Mouse (Mus musculus): ENCODE measurements around the gene Fate1. TPM values are rescaled to one million over a fixed set of nuclear protein-coding genes. Genes with fewer than 3 reads are reported as not detected.
A peak's percentile ranks its signal among the peaks of the same experiment; 100 is the strongest.

Gene Fate1
- not detected in 2 replicates for polyA plus RNA-seq (2014; fragmentation: Nextera tagmentation; extraction: Ambion mirVana)

DNA sequence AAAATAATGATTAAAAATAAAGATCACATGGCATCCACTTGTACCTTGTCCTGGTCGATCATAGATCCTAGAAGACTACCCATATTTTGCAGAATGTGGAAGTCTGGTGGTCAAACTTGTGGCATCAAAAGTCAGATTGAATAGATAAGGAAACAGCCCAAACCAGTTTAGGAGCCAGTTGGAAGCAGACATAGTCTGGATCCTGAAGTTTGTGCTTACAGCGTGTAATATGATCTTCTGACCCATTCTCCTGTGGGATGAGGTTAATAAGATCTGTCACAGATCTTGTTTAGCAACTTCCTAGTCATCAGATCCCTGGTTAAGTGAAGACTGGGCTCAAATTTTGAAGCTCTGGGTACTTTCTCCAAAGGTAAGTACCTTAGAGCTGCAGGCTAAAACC, at the start of gene Fate1:
TSS of gene Fate1 (plus strand) at position 301 of the 400 bp plus-strand sequence.
- no peak within 1 kb of the TSS for H3K9ac ChIP-seq (ENCODE audit: low read depth, low read length)
- 50% methylated on average over 2 of the region's 2 CpGs for WGBS
- no peak for ATAC-seq (ENCODE audit: low read depth)
- H3K27ac ChIP-seq (replicated peaks; ENCODE audit: low read depth, low read length): no peak within 1 kb of the TSS
- H3K9me3 ChIP-seq (ENCODE audit: control insufficient read depth, low read length): no peaks in the 10 kb centered on the region
- no peak for DNase-seq (ENCODE audit: low spot score)
- no peaks in the 10 kb centered on the region for H3K27me3 ChIP-seq (replicated peaks; ENCODE audit: control insufficient read depth, insufficient read depth, low read length)
- no peaks in the 10 kb centered on the region for H3K4me1 ChIP-seq (ENCODE audit: control insufficient read depth, insufficient read depth, low read length)
- H3K36me3 ChIP-seq (ENCODE audit: control insufficient read depth, insufficient read depth, low read length): no peaks in the 10 kb centered on the region
- no peak within 1 kb of the TSS for H3K4me3 ChIP-seq (ENCODE audit: low read depth, low read length)
- H3K4me2 ChIP-seq (ENCODE audit: low read depth, low read length): no peak within 1 kb of the TSS

DNA sequence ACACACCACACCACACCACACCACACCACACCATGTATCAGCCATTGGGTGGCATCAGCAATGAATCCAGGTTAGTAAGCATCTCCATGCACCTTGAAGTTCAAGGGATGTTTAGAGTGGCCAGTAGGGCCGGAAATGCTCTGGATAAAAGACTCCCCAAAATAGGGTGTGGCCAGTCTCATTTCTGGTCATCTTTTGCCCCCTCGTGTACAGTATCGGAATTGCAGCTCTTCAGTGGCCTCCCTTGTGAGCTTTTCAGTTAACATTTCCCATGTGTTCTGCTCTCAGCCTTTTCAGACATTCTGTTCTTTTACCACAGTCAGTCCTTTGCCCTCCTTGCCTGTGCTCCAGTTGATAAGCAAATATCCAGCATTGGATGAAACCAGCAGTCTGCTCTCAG, 26.2 kb upstream of the Fate1 start:
- no peaks in the 10 kb centered on the region for H3K4me1 ChIP-seq (ENCODE audit: control insufficient read depth, insufficient read depth, low read length)
- no peak overlapping the region for H3K4me3 ChIP-seq (ENCODE audit: low read depth, low read length)
- no peak for ATAC-seq (ENCODE audit: low read depth)
- H3K9ac ChIP-seq (ENCODE audit: low read depth, low read length): no peak overlapping the region
- no peak overlapping the region for H3K27ac ChIP-seq (replicated peaks; ENCODE audit: low read depth, low read length)
- H3K36me3 ChIP-seq (ENCODE audit: control insufficient read depth, insufficient read depth, low read length): no peaks in the 10 kb centered on the region
- H3K27me3 ChIP-seq (replicated peaks; ENCODE audit: control insufficient read depth, insufficient read depth, low read length): no peaks in the 10 kb centered on the region
- WGBS: 30% methylated on average over 3 of the region's 3 CpGs
- peak; percentile 14 for DNase-seq (ENCODE audit: low spot score)
- H3K4me2 ChIP-seq (ENCODE audit: low read depth, low read length): no peak overlapping the region
- no peaks in the 10 kb centered on the region for H3K9me3 ChIP-seq (ENCODE audit: control insufficient read depth, low read length)

DNA sequence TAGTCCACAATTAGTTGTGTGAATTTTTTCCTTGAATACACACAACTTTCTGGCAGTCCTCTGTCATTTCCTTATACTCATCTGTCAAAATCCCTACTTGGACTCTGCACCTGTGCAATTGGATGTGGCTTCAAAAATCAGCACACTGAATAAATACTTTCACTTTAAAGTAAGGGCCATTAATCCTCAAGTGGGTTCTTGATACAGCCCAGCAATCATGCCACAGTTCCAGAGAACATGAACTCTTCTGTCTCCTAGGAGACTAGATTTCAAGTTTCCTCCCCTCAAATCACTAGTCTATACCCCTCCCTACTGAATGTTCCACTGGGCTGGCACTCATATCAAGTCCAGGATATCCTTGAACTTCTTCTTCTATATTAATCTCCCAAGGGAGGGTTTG, 14.4 kb upstream of the Fate1 start:
- H3K4me3 ChIP-seq (ENCODE audit: low read depth, low read length): no peak overlapping the region
- H3K9ac ChIP-seq (ENCODE audit: low read depth, low read length): no peak overlapping the region
- H3K9me3 ChIP-seq (ENCODE audit: control insufficient read depth, low read length): no peaks in the 10 kb centered on the region
- no peak for ATAC-seq (ENCODE audit: low read depth)
- no peaks in the 10 kb centered on the region for H3K36me3 ChIP-seq (ENCODE audit: control insufficient read depth, insufficient read depth, low read length)
- H3K27ac ChIP-seq (replicated peaks; ENCODE audit: low read depth, low read length): no peak overlapping the region
- H3K4me2 ChIP-seq (ENCODE audit: low read depth, low read length): no peak overlapping the region
- no peaks in the 10 kb centered on the region for H3K4me1 ChIP-seq (ENCODE audit: control insufficient read depth, insufficient read depth, low read length)
- DNase-seq (ENCODE audit: low spot score): no peak
- peaks cover 5% of the 10 kb centered on the region for H3K27me3 ChIP-seq (replicated peaks; ENCODE audit: control insufficient read depth, insufficient read depth, low read length)

DNA sequence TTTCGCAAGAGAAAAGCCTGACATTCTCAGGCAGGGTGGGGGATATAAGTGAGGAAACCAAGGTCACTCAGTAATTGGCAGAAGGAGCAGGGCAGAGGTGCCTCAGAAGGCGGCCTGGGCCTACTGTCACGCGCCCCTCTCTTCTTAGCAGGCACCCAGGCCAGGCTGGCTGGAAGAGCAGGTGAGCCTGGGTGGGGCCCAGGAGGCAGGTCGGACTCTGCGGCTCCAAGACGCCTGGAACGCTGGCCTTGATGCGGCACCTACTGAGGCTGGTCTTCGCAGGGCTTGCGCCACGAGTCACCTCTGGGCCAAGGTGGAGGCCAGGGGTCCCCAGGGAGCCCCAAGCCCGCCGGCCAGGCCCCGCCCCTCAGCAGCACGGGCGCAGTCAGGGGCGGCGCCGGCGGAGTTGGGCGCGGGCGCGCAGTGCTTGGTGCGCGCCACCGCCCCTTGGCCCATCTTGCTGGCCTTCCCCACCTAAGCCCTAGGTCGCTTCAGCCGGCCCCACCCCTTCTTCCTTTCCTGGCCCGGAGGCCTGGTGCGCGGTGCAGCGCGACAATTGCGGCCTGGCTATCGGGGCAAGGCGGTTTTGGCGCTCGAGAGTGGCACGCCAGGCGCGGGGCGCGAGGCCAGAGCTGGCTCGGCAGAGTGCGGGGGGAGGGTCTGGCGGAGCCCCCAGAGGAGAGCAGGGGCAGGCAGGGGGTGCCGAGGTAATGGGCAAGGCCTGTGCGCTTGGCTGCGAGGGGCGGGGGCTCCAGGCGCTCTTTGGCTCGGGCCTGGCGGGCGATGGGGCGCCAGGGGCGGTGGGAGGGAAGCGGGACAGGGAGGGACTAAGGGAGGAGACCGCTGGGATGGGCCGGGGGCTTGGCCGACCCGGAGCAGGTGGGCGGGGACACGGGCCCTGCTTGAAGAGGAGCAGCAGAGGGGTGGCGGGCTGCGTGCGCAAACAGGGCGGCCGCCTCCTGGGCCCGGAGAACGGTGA, 10.4 kb upstream of the Fate1 start, which contains the start of gene Prrg3:
TSS of gene Prrg3 (plus strand) at position 552 of the 979 bp plus-strand sequence.
- Histone ChIP-seq H3K4me2 (ENCODE audit: low read depth, low read length) (peak within 1 kb of the TSS; percentile 63), H3K4me1 (ENCODE audit: control insufficient read depth, insufficient read depth, low read length) (no peaks in the 10 kb centered on the region), H3K36me3 (ENCODE audit: control insufficient read depth, insufficient read depth, low read length) (no peaks in the 10 kb centered on the region), H3K9ac (ENCODE audit: low read depth, low read length) (peak within 1 kb of the TSS; percentile 75), H3K27ac (replicated peaks; ENCODE audit: low read depth, low read length) (peak within 1 kb of the TSS; percentile 21; the same call in 1 of the 2 replicates), H3K4me3 (ENCODE audit: low read depth, low read length) (peak within 1 kb of the TSS; percentile 52), H3K27me3 (replicated peaks; ENCODE audit: control insufficient read depth, insufficient read depth, low read length) (peaks cover 10% of the 10 kb centered on the region; the same call in 1 of the 2 replicates), H3K9me3 (ENCODE audit: control insufficient read depth, low read length) (no peaks in the 10 kb centered on the region)
- ATAC-seq (ENCODE audit: low read depth) (peak; percentile 96), DNase-seq (ENCODE audit: low spot score) (peak; percentile 87)
- WGBS: 13% methylated on average over 37 of the region's 72 CpGs

DNA sequence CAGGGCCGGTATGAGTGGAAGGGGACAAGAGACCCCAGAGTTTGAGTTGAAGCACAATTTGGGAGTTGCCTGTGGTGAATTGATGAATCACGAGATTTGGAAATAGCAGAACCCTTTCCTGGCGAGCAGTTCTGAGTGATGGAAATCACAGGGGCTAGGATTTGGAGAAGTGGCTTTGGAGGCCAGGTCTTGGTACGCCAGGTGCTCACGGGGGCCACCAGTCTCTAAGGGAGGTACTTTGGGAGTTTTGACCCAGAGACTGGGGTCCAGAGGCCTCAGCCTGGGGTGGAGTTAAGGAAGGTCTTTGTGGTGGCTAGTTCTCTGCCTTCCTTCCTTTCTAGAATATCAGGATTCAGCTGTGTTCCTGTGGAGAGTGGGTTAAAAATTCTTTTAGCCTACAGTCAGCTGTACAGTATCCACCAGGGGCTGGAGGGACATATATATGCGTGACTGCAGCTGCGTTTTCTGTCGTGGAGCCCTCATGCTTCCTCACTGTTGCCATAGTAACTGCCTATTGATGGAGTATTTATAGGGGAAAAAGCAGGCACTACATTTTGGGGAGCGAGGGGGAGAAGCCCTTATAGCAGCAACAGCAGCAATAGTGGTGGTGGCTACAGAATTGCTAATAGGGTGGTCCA, 9.4 kb upstream of the Fate1 start:
- H3K9ac ChIP-seq (ENCODE audit: low read depth, low read length): peak overlapping the region; percentile 75
- peak; percentile 6 for DNase-seq (ENCODE audit: low spot score)
- peak overlapping the region; percentile 63 for H3K4me2 ChIP-seq (ENCODE audit: low read depth, low read length)
- 0 out of 2 replicates have a peak overlapping the region, but pooled peaks have one; percentile 21 for H3K27ac ChIP-seq (replicated peaks; ENCODE audit: low read depth, low read length)
- peaks cover 4% of the 10 kb centered on the region; the same call in 1 of the 2 replicates for H3K27me3 ChIP-seq (replicated peaks; ENCODE audit: control insufficient read depth, insufficient read depth, low read length)
- no peaks in the 10 kb centered on the region for H3K36me3 ChIP-seq (ENCODE audit: control insufficient read depth, insufficient read depth, low read length)
- no peaks in the 10 kb centered on the region for H3K9me3 ChIP-seq (ENCODE audit: control insufficient read depth, low read length)
- H3K4me1 ChIP-seq (ENCODE audit: control insufficient read depth, insufficient read depth, low read length): no peaks in the 10 kb centered on the region
- peak overlapping the region; percentile 52 for H3K4me3 ChIP-seq (ENCODE audit: low read depth, low read length)
- ATAC-seq (ENCODE audit: low read depth): peak; percentile 31
- 32% methylated on average over 9 of the region's 9 CpGs for WGBS

GRCm38 (mm10) chrX:71968216-71968615, 4.6 kb upstream of the Fate1 start:
- Histone ChIP-seq H3K9ac (ENCODE audit: low read depth, low read length) (no peak overlapping the region), H3K27ac (replicated peaks; ENCODE audit: low read depth, low read length) (no peak overlapping the region), H3K27me3 (replicated peaks; ENCODE audit: control insufficient read depth, insufficient read depth, low read length) (peaks cover 4% of the 10 kb centered on the region; the same call in 1 of the 2 replicates), H3K4me3 (ENCODE audit: low read depth, low read length) (no peak overlapping the region), H3K4me1 (ENCODE audit: control insufficient read depth, insufficient read depth, low read length) (no peaks in the 10 kb centered on the region), H3K36me3 (ENCODE audit: control insufficient read depth, insufficient read depth, low read length) (no peaks in the 10 kb centered on the region), H3K4me2 (ENCODE audit: low read depth, low read length) (no peak overlapping the region), H3K9me3 (ENCODE audit: control insufficient read depth, low read length) (no peaks in the 10 kb centered on the region)
- ATAC-seq (ENCODE audit: low read depth) (no peak), DNase-seq (ENCODE audit: low spot score) (no peak)
- 56% methylated on average over 1 of the region's 1 CpGs for WGBS

GRCm38 (mm10) chrX:71968816-71969215, 4.0 kb upstream of the Fate1 start:
- no peak overlapping the region for H3K4me3 ChIP-seq (ENCODE audit: low read depth, low read length)
- no peak for DNase-seq (ENCODE audit: low spot score)
- WGBS: 74% methylated on average over 6 of the region's 6 CpGs
- no peaks in the 10 kb centered on the region for H3K4me1 ChIP-seq (ENCODE audit: control insufficient read depth, insufficient read depth, low read length)
- H3K4me2 ChIP-seq (ENCODE audit: low read depth, low read length): no peak overlapping the region
- H3K27ac ChIP-seq (replicated peaks; ENCODE audit: low read depth, low read length): no peak overlapping the region
- no peaks in the 10 kb centered on the region for H3K36me3 ChIP-seq (ENCODE audit: control insufficient read depth, insufficient read depth, low read length)
- H3K9ac ChIP-seq (ENCODE audit: low read depth, low read length): no peak overlapping the region
- H3K9me3 ChIP-seq (ENCODE audit: control insufficient read depth, low read length): no peaks in the 10 kb centered on the region
- H3K27me3 ChIP-seq (replicated peaks; ENCODE audit: control insufficient read depth, insufficient read depth, low read length): 0 out of 2 replicates have a peak, but pooled peaks cover 4% of the 10 kb centered on the region
- no peak for ATAC-seq (ENCODE audit: low read depth)

GRCm38 (mm10) chrX:71971325-71971724, 1.5 kb upstream of the Fate1 start:
- DNase-seq (ENCODE audit: low spot score): no peak

More at GRCm38 (mm10) chrX:71971325-71971724, 1.5 kb upstream of the Fate1 start:
- WGBS: 65% methylated on average over 5 of the region's 5 CpGs
- Histone ChIP-seq H3K9me3 (ENCODE audit: control insufficient read depth, low read length) (no peaks in the 10 kb centered on the region), H3K4me3 (ENCODE audit: low read depth, low read length) (no peak overlapping the region), H3K27ac (replicated peaks; ENCODE audit: low read depth, low read length) (no peak overlapping the region), H3K27me3 (replicated peaks; ENCODE audit: control insufficient read depth, insufficient read depth, low read length) (0 out of 2 replicates have a peak, but pooled peaks cover 4% of the 10 kb centered on the region), H3K4me1 (ENCODE audit: control insufficient read depth, insufficient read depth, low read length) (no peaks in the 10 kb centered on the region), H3K9ac (ENCODE audit: low read depth, low read length) (no peak overlapping the region), H3K4me2 (ENCODE audit: low read depth, low read length) (no peak overlapping the region), H3K36me3 (ENCODE audit: control insufficient read depth, insufficient read depth, low read length) (no peaks in the 10 kb centered on the region)
- ATAC-seq (ENCODE audit: low read depth): no peak

Data from embryonic facial prominence, embryonic 14.5 days (tissue).